Mouse (Mus musculus) regulatory T cell (primary cell): ENCODE results near the gene Arhgef40.

Experiments used
- in situ Hi-C: fragments of 300-600 bp; cut with MboI, MseI; formaldehyde crosslinking; loops from one replicate; pipeline ENCODE4 v1.15.1; 2025; ENCODE audit warnings: high pct_unique_total_duplicates

Arhgef40 gene

GRCm38 (mm10) chr14:51984247-51985231 lies at the start of gene Arhgef40:
Gene Arhgef40, plus strand, starts transcription at chr14:51984719.
- in situ Hi-C loops, result no loop called here

DNA sequence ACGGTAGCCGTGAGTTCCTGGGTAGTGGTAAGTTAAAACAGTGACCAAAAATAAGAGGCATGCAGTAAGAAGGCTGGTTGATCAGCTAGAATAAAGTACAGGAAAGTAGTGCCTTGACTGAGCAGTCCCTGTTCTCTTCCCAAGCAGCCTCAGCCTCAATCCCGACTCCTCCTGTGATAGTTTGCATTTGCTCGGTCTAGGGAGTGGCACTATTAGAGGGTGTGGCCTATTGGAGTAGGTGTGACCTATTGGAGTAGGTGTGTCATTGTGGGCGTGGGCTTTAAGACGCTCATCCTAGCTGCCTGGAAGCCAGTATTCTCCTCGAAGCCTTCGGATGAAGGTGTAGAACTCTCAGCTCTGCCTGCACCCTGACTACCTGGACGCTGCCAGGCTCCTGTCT lies 45.5 kb upstream of the Arhgef40 start:
- in situ Hi-C loops, result no loop called here

GRCm38 (mm10) chr14:51940944-51941560 lies 43.5 kb upstream of the Arhgef40 start:
- in situ Hi-C loops, result no loop called here

DNA sequence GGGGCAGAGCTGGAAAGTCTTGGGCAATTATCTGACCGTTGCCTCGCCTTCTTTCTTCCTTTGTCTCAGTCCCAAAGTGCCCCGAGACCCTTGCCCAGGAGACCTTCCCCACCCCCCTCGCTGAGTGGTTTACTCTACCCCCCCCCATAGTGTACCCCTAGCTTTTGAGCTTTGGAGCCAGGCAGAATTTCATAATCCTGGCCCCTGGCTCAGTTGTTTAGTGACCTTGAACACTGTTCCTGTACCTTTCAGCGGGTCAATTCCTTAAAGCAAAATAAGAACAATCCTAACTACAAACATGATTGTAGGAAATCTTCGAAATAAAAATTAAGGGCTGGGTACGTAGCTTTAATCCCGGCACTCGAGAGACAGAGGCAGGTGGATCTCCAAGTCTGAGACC lies 42.9 kb upstream of the Arhgef40 start:
- in situ Hi-C loops, result no loop called here

GRCm38 (mm10) chr14:51942236-51942635 lies 42.3 kb upstream of the Arhgef40 start:
- in situ Hi-C loops, result no loop called here

DNA sequence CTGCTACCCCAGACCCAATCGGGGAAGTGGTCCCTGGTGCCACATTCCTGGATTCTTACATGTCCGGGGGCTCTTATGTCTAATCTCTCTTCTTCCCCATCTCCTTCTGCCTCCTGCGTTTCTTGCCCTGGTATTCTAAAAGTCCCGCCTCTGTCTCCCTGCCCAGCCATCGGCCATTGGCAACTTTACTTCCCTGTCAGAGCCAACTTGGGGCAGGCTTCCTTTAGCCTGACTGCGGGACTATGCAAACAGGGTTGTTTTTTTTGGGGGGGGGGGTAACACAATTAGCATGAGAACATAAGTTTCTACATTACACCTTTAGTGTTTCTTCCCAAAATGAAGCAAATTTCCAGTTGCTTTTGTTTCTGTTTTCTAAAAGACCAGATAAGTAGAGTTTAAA lies 41.2 kb upstream of the Arhgef40 start:
- in situ Hi-C loops, result no loop called here

DNA sequence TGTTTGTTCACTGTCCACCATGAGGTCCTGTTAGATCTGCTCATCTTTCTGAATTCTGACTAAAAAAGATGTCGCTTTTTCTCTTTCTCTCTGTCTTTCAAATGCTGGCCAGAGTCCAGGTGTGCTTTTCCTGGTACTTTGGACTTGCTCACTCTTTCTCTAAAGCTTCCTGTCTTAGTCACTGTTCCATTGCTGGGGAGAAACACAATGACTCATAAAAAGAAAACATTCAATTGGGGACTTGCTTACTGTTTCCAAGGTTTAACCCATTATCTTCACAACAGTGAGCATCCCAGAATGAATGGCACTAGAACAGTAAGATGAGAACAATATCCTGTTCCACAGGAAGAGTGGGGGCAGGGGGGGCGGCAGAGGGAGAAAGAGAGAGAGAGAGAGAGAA lies 24.2 kb upstream of the Arhgef40 start:
- in situ Hi-C loops, result no loop called here

DNA sequence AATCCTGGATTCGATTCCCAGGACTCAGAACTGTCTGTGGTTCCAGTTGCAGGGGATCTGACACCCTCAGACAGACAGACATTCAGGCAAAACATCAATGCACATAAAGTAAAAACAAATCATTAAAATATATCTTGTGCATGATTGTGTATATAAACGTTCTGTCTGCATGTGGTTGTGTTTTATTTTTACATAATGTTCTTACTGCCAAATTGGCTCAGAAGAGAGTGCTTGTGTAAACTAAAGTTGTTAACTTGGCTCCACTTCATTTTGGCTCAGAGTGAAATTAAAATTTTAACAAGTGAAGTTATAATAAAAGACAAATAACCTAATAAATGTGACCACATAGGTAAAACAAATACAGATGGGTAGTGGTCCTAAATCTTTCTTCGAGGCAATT lies 17.1 kb upstream of the Arhgef40 start:
- in situ Hi-C loops, result no loop called here

DNA sequence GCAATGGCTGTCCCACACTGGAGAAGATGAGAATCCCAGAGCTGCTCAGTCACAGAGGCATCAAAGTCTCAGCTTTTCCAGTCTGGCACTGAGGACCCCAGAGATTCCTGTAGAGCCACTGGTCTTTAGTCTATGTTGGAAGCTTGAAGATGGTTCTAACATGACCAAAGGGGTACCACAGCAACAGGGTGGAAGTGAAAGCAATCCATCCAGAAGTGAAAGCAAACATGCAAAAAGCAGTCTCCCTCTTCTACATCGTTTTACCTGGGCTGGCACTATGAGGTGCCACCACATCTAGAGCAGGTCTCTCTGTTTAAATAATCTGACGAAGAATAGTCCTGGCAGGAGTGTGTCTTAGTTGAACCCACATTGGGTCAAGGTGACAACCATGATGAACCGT lies 5.3 kb upstream of the Arhgef40 start:
- in situ Hi-C loops, result no loop called here

DNA sequence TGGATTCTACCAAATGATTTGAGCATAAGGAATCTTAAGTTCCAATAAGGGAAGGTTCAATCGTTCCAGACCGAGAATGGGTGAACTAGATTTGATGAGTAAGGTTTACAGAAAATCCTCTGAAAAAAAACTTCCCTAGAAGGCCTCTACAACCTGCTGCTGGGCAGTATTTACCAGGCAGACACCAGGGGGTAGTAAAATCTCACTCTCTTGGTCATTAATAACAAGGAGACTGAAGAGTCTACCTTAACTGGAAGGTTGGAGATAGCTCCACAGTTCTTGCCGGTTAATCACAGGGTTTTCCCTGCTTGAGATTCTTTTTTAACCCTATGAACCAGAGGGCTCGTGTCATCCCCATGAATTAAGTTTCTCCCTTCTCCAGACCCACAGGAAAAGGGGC lies 1.3 kb upstream of the Arhgef40 start:
- in situ Hi-C loops, result no loop called here

GRCm38 (mm10) chr14:51983855-51984246 lies 668 bp upstream of the Arhgef40 start:
- in situ Hi-C loops, result no loop called here

DNA sequence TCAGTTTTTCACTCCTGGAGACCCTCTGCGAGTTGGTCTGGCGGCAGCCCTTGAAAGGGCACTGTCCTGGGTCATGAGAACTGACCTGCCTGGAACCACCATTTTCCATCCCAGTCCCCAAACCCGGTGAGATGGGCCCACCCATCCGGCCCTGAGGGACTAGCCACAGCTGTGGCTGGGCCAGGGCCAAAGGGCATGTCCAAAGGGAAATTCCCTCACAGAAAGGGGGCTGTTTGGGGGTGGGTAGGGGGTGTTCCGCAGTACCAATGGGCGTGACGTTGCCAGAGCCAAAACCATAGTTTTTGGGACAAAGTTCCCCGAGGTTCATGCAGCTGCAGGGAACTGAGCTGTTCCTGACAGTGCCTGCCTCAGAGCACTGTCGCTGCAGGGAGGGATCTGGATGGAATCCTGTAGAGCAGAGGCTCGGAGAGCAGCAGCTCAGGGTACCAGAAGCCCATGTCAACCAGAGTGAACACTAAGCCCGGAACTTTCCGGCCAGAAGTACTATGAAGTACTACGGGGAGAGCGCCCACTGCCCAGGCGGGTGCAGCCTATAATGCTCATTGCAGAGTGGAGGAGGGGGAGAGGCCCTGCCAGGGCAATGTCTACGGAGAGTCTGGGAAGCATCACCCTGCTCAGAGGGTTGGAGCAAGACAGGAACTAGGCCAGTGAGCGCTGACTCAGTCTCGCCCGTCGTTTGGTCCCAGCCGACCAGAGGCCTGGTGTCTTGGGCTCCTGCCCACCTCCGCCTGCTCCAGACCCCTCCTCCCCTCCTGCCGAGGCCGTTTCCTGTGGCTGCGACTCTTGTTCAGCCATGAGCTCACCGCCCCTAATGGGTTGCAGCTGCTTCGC lies 1.0 kb downstream of the Arhgef40 start:
- in situ Hi-C loops, result no loop called here

- in situ Hi-C loops, result no loop called here
Observed at GRCm38 (mm10) chr14:51986153-51986505, 1.6 kb downstream of the Arhgef40 start.

DNA sequence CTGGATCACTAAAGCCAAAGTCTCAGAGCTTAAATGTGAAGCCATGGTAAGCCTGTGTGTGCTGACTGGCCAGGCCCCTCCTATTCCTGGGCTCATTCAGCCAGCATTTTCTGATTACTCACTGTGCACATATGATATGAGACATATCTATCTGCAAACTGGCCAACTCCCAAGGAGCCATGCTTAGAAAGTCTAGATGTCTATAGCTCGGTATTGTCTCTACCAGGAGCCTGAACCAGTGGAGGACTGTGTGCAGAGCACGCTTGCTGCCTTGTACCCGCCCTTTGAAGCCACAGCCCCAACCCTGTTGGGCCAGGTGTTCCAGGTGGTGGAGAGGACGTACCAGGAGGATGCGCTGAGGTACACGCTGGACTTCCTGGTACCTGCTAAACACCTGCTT lies 2.7 kb downstream of the Arhgef40 start:
- in situ Hi-C loops, result no loop called here

- in situ Hi-C loops, result no loop called here
Observed at GRCm38 (mm10) chr14:51988731-51989130, 4.2 kb downstream of the Arhgef40 start.

- in situ Hi-C loops, result no loop called here
Observed at GRCm38 (mm10) chr14:51989461-51989970, 5.0 kb downstream of the Arhgef40 start.

DNA sequence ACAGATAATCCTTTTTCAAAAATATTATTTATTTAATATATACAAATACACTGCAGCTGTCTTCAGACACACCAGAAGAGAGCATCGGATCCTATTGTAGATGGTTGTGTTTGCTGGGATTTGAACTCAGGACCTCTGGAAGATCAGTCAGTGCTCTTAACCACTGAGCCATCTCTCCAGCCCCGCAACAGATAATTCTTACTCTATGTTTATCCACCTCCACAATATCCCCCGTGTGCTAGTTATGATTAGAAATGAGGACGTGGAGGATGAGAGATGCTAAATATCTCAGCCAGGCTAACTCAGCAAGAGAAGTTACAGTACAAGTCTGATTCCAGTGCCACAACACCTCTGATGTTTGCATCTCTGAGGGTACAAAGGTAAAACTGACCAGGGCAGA lies 9.9 kb downstream of the Arhgef40 start:
- in situ Hi-C loops, result loop anchor here (5.0 kb wide), 2 partner anchors 37 to 72 kb away; partner anchors contain the start of gene Rnase13

- in situ Hi-C loops, result no loop called here
Observed at GRCm38 (mm10) chr14:51995219-51995871, 10.8 kb downstream of the Arhgef40 start.

DNA sequence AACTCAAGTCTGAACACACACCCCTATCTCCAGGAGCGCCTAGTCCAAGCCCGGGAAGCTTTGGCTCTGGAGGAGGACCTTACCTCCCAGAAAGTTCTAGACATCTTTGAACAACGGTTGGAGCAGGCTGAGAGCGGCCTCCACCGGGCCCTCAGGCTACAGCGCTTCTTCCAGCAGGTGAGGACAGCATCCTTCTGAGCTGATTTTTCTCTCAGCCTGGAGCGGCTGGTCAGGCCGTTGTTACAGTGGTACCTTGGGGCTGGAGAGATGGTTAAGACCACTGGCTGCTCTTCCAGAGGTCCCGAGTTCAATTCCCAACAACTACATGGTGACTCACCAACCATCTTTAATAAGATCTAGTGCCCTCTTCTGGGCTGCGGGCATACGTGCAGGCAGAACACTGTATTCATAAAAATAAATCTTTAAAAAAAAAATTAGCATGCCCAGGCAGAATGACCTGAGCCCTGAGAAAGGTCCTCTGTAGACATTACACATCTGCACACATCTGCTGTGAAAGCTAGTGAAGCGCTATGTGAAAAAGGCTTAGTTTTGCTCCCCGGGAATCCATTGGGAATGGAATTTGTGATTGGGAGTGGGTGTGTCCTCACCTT lies 11.8 kb downstream of the Arhgef40 start:
- in situ Hi-C loops, result no loop called here

- in situ Hi-C loops, result no loop called here
Observed at GRCm38 (mm10) chr14:51996866-51997265, 12.3 kb downstream of the Arhgef40 start.

DNA sequence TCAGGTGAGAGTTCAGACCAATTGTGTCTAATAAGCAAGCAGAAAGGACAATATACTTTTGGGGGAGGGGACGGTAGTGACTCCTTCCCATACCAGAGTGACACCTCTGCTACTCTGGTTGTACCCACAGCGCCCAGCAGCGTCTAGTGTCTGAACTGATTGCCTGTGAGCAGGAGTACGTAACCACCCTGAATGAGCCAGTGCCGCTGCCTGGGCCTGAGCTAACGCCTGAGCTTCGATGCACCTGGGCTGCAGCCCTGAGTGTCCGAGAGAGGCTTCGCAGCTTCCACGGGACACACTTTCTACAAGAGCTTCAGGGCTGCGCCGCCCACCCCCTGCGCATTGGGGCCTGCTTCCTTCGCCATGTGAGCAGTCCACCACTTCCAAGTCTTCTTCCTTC lies 13.0 kb downstream of the Arhgef40 start:
- in situ Hi-C loops, result no loop called here
